Mouse (Mus musculus) forebrain, embryonic 16.5 days (tissue): ENCODE data around the gene Boll. TPM values are rescaled to one million over a fixed set of nuclear protein-coding genes. Genes with fewer than 3 reads are reported as not detected.
A peak's percentile ranks its signal among the peaks of the same experiment; 100 is the strongest.

Experiments
- ATAC-seq: fragments of 200-750 bp; cut with Nextera tagmentation; 2 replicates; pipeline ENCODE4 v1.8.0; 2017; ENCODE audit warnings: mild to moderate bottlenecking, moderate library complexity
- H3K27ac ChIP-seq: fragments of 300-500 bp; sonication (generic); 2 replicates; pipeline ENCODE4 v1.5.1; 2014; ENCODE audit warnings: low read length, control low read depth
- H3K27me3 ChIP-seq: fragments of 300-500 bp; sonication (generic); replicated peaks from 2 replicates; pipeline ENCODE4 v1.6.1; 2014; ENCODE audit warnings: low read length; ENCODE audit not compliant: control insufficient read depth, insufficient read depth
- H3K36me3 ChIP-seq: fragments of 300-500 bp; sonication (generic); 2 replicates; pipeline ENCODE4 v1.6.1; 2014; ENCODE audit not compliant: control insufficient read depth, insufficient read depth
- H3K4me1 ChIP-seq: fragments of 300-500 bp; sonication (generic); replicated peaks from 2 replicates; pipeline ENCODE4 v1.6.1; 2014; ENCODE audit warnings: low read length; ENCODE audit not compliant: control insufficient read depth, insufficient read depth
- H3K4me2 ChIP-seq: fragments of 300-500 bp; sonication (generic); 2 replicates; pipeline ENCODE4 v1.6.1; 2014; ENCODE audit warnings: mild to moderate bottlenecking, low read length, control low read depth
- H3K4me3 ChIP-seq: fragments of 300-500 bp; sonication (generic); replicated peaks from 2 replicates; pipeline ENCODE4 v1.5.1; 2014; ENCODE audit warnings: mild to moderate bottlenecking, low read length, control low read depth
- H3K9ac ChIP-seq: fragments of 300-500 bp; sonication (generic); replicated peaks from 2 replicates; pipeline ENCODE4 v1.6.1; 2014; ENCODE audit warnings: low read depth, low read length, control low read depth
- H3K9me3 ChIP-seq: fragments of 300-500 bp; sonication (generic); 2 replicates; pipeline ENCODE4 v1.6.1; 2016; ENCODE audit warnings: low read length; ENCODE audit not compliant: control insufficient read depth
- WGBS: fragments of 180-500 bp; shearing (Covaris S2); extraction: QIAGEN DNeasy Blood & Tissue Kit; methylation state at CpG from one replicate; pipeline ENCODE4 v1.1.7; 2014; 5-methylcytosine and 5-hydroxymethylcytosine counted together
- polyA plus RNA-seq: library from polyadenylated mRNA; unstranded; fragments of >200 nt; fragmentation: Nextera tagmentation; extraction: Ambion mirVana; gene quantifications from 2 replicates; pipeline ENCODE4 v1.2.1, GENCODE M21; 2015

Boll gene
- polyA plus RNA-seq = not detected in 2 replicates

DNA sequence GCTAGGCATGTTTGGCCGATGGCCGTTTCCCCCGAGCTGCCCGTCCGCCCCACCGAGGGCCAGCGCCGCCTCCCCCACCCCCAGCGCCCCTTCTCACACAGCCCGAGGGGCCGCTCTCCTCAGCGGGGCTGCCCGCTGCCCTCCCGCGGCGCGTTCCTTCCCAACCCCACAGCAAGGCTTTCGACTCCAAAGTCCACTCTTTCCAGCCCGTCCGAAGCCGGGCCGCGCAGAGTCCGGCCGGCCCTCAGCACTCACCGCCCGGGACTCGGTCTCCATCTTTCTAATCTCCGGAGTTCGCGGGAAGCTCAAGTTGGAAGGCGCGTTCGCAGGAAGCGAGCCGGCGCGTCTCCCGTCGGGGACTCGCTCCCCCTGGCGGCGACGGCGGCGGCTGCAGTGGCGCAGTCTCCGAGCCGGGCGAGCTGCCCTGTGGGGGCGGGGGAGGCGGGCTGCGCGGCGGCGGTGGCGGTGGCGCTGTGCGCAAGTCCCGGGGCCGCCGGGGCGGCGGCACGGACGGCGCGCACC is at the start of gene Boll:
Gene Boll (minus strand): TSS at position 426 of the 522 bp plus-strand sequence.
- H3K9me3 ChIP-seq = 0 out of 2 replicates have a peak, but pooled peaks cover 3% of the 10 kb centered on the region
- peak within 1 kb of the TSS; percentile 15 for H3K9ac ChIP-seq
- WGBS = 12% methylated on average over 54 of the region's 68 CpGs

GRCm38 (mm10) chr1:55412569-55412968 is 49.3 kb upstream of the Boll start:
- H3K4me1 ChIP-seq = peaks cover 6% of the 10 kb centered on the region; the same call in 1 of the 2 replicates
- no peak overlapping the region for H3K27ac ChIP-seq
- no peak overlapping the region for H3K4me2 ChIP-seq
- no peak overlapping the region for H3K9ac ChIP-seq
- no peaks in the 10 kb centered on the region for H3K36me3 ChIP-seq
- 47% methylated on average over 6 of the region's 6 CpGs for WGBS
- H3K9me3 ChIP-seq = no peaks in the 10 kb centered on the region
- no peak overlapping the region for H3K4me3 ChIP-seq
- H3K27me3 ChIP-seq = no peaks in the 10 kb centered on the region
- no peak for ATAC-seq

More for the DNA sequence above, at the start of gene Boll:
- H3K27ac ChIP-seq = no peak within 1 kb of the TSS
- H3K27me3 ChIP-seq = peaks cover 6% of the 10 kb centered on the region
- peaks cover 5% of the 10 kb centered on the region for H3K4me1 ChIP-seq
- ATAC-seq = peak; percentile 88
- peak within 1 kb of the TSS; percentile 51 for H3K4me3 ChIP-seq
- no peaks in the 10 kb centered on the region for H3K36me3 ChIP-seq
- peak within 1 kb of the TSS; percentile 63 for H3K4me2 ChIP-seq

DNA sequence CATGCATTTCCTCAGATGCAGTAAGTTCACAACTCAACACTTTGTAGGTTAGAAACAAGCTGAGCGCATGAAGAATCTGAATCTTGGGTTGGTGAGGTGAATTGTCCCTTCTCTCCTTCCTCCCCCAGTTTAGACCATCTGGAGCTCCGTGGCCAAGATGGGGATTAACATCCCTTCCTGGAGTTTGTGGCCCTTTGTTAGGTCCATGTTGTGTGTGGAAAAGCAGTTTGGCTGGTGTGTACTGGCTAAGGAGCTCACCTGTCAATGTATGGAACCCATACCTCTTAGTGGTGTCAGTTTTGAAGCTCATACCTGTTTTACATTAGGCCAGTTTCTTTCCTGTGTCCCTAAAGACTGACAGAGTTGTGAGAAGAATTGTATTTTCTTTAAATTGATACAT is 47.8 kb upstream of the Boll start:
- no peak overlapping the region for H3K4me2 ChIP-seq
- no peaks in the 10 kb centered on the region for H3K36me3 ChIP-seq
- H3K27ac ChIP-seq = no peak overlapping the region
- H3K4me1 ChIP-seq = peaks cover 9% of the 10 kb centered on the region
- H3K27me3 ChIP-seq = no peaks in the 10 kb centered on the region
- no peaks in the 10 kb centered on the region for H3K9me3 ChIP-seq
- H3K9ac ChIP-seq = no peak overlapping the region
- no peak overlapping the region for H3K4me3 ChIP-seq
- no peak for ATAC-seq
- 86% methylated on average over 2 of the region's 2 CpGs for WGBS

DNA sequence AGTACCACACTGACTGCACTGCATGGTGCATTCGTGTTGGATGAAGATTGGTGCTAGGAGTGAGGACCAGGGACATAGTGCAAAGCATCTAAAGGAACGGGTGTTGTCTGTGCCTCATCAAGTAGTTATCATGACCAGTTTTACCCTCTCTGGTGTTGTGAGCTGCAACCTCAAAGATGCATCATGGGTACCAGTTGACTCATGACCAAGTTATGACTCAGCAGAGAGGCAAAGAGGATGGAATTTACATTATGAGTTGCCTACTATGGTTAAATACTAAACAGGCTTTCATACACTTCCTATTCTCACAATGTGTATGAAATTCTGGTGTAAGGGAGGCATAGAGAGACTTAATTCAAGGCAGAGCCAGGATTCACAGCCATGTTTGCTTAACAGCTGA is 47.4 kb upstream of the Boll start:
- Histone ChIP-seq H3K4me1 (peaks cover 9% of the 10 kb centered on the region), H3K27me3 (no peaks in the 10 kb centered on the region), H3K27ac (no peak overlapping the region), H3K9me3 (no peaks in the 10 kb centered on the region), H3K36me3 (no peaks in the 10 kb centered on the region), H3K4me2 (no peak overlapping the region), H3K4me3 (no peak overlapping the region), H3K9ac (no peak overlapping the region)
- ATAC-seq = no peak
- WGBS = 82% methylated on average over 2 of the region's 2 CpGs

- H3K36me3 ChIP-seq = no peaks in the 10 kb centered on the region
- ATAC-seq = peak; percentile 3; the same call in 1 of the 2 replicates
- 3% methylated on average over 35 of the region's 35 CpGs for WGBS
- H3K27me3 ChIP-seq = no peaks in the 10 kb centered on the region
- peak overlapping the region; percentile 91 for H3K4me2 ChIP-seq
- H3K4me1 ChIP-seq = peaks cover 18% of the 10 kb centered on the region
- peak overlapping the region; percentile 77 for H3K27ac ChIP-seq
- peak overlapping the region; percentile 85 for H3K4me3 ChIP-seq
- peak overlapping the region; percentile 81 for H3K9ac ChIP-seq
- H3K9me3 ChIP-seq = no peaks in the 10 kb centered on the region
Measured at GRCm38 (mm10) chr1:55406531-55407375, 43.5 kb upstream of the Boll start.

GRCm38 (mm10) chr1:55406023-55406413 is 42.7 kb upstream of the Boll start:
- ATAC-seq = peak; percentile 62
- H3K27me3 ChIP-seq = no peaks in the 10 kb centered on the region
- peaks cover 18% of the 10 kb centered on the region for H3K4me1 ChIP-seq
- H3K36me3 ChIP-seq = no peaks in the 10 kb centered on the region
- peak overlapping the region; percentile 81 for H3K9ac ChIP-seq
- no peaks in the 10 kb centered on the region for H3K9me3 ChIP-seq
- H3K4me2 ChIP-seq = peak overlapping the region; percentile 91
- H3K4me3 ChIP-seq = peak overlapping the region; percentile 85
- peak overlapping the region; percentile 77 for H3K27ac ChIP-seq
- 0% methylated on average over 41 of the region's 42 CpGs for WGBS

- Histone ChIP-seq H3K4me2 (peak within 1 kb of the TSS; percentile 91), H3K27ac (peak within 1 kb of the TSS; percentile 77), H3K36me3 (no peaks in the 10 kb centered on the region), H3K9ac (peak within 1 kb of the TSS; percentile 81), H3K27me3 (no peaks in the 10 kb centered on the region), H3K9me3 (no peaks in the 10 kb centered on the region), H3K4me3 (peak within 1 kb of the TSS; percentile 85), H3K4me1 (peaks cover 18% of the 10 kb centered on the region)
- 1% methylated on average over 51 of the region's 51 CpGs for WGBS
- ATAC-seq = peak; percentile 99
Measured at GRCm38 (mm10) chr1:55405272-55406022, 42.2 kb upstream of the Boll start, which contains the start of gene Plcl1. Gene Plcl1, plus strand, starts transcription at chr1:55405921.

DNA sequence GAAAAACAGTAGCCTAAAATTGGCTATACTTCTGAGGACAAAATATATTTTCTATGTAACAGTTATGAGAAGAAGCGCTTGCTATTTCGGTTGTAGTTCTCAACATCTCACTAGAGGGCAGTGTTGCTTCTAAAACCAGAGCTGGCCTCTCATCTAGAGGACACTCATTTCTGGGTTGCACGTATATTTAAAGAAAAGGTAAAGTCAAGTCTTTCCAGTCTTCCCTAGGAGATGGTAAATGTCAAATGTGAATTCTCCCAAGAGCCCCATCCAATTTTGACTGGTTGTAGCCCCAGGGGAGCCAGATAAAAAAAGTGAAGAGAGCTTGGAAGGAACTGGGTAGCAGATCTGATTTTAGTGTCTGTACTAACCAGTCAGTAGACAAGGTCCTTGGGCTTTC is 41.2 kb upstream of the Boll start:
- no peak overlapping the region for H3K9ac ChIP-seq
- WGBS = 1% methylated on average over 3 of the region's 3 CpGs
- no peak overlapping the region for H3K4me3 ChIP-seq
- ATAC-seq = no peak
- H3K27me3 ChIP-seq = no peaks in the 10 kb centered on the region
- no peak overlapping the region for H3K27ac ChIP-seq
- H3K4me2 ChIP-seq = peak overlapping the region; percentile 91
- H3K9me3 ChIP-seq = no peaks in the 10 kb centered on the region
- no peaks in the 10 kb centered on the region for H3K36me3 ChIP-seq
- H3K4me1 ChIP-seq = peaks cover 18% of the 10 kb centered on the region

- peak; percentile 62; the same call in 1 of the 2 replicates for ATAC-seq
- 45% methylated on average over 5 of the region's 5 CpGs for WGBS
- Histone ChIP-seq H3K27me3 (no peaks in the 10 kb centered on the region), H3K4me2 (no peak overlapping the region), H3K27ac (no peak overlapping the region), H3K4me3 (no peak overlapping the region), H3K4me1 (peaks cover 4% of the 10 kb centered on the region), H3K9ac (no peak overlapping the region), H3K36me3 (no peaks in the 10 kb centered on the region), H3K9me3 (no peaks in the 10 kb centered on the region)
Measured at GRCm38 (mm10) chr1:55399891-55400290, 36.6 kb upstream of the Boll start.
